Mouse (Mus musculus): ENCODE data around the gene Blm.

DNA sequence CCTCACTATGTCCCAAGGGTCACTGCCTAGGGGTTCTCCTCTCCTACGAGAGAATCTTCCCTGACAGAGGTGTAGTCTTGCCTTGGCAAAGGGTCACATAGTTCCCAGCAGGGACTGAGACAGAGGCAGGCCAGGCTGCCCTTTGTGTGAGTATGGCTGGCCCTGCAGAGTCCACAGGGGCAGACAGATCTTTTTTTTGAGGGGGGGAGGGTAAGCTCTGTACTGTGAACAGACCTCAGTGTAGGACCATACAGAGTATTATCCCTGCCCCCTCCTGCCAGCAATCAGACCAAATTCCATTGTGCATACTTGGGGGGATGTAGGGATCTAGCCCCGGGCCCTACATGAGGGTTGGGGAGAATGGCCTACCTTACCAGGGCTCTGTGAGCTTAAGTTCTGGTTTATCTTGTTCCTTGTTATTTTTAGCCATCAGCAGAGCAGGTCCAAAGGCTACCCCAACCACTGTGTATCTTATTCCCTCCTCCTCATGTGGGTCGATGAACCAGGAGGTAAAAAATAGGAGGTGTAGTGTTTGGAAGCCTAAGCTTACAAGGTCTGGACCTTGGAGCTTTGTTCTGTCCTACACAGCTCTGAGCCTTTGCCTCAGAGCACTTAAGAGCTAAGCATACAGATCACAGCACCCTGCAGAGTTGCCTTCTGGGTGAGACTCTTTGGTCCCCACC is 83.2 kb downstream of the Blm start:
- TF ChIP-seq TAL1 (IDR thresholded peaks at IDR 0.05; ENCODE audit: low read length) (no peak), GATA1 (IDR thresholded peaks at IDR 0.05; ENCODE audit: low read length) (no peak)

Data from erythroblast, embryonic 14.5 days (primary cell).